Mouse (Mus musculus) midbrain, embryonic 11.5 days (tissue): Measurements from ENCODE around the gene Adcy10. TPM values are rescaled to one million over a fixed set of nuclear protein-coding genes. Genes with fewer than 3 reads are reported as not detected.

ENCODE experiments used
- ATAC-seq: fragments of 200-750 bp; cut with Nextera tagmentation; 2 replicates; pipeline ENCODE4 v1.8.0; 2017; ENCODE audit warnings: moderate TSS enrichment, moderate library complexity; ENCODE audit not compliant: low FRiP score
- DNase-seq: peaks from one replicate; pipeline ENCODE4 v3.0.0; 2015; ENCODE audit warnings: low spot score; ENCODE audit errors: missing footprints
- H3K27ac ChIP-seq: fragments of 300-500 bp; sonication (generic); 2 replicates; pipeline ENCODE4 v1.5.1; 2014; ENCODE audit warnings: low read depth, low read length
- H3K27me3 ChIP-seq: fragments of 300-500 bp; sonication (generic); 2 replicates; pipeline ENCODE4 v1.6.1; 2014; ENCODE audit warnings: mild to moderate bottlenecking, low read length, moderate library complexity, mixed read lengths; ENCODE audit not compliant: control insufficient read depth, insufficient read depth
- H3K36me3 ChIP-seq: fragments of 300-500 bp; sonication (generic); 2 replicates; pipeline ENCODE4 v1.6.1; 2014; ENCODE audit warnings: mild to moderate bottlenecking, low read length, moderate library complexity, mixed read lengths; ENCODE audit not compliant: control insufficient read depth, insufficient read depth
- H3K4me1 ChIP-seq: fragments of 300-500 bp; sonication (generic); 2 replicates; pipeline ENCODE4 v1.6.1; 2014; ENCODE audit warnings: low read length; ENCODE audit not compliant: control insufficient read depth, insufficient read depth
- H3K4me2 ChIP-seq: fragments of 300-500 bp; sonication (generic); 2 replicates; pipeline ENCODE4 v1.6.1; 2014; ENCODE audit warnings: mild to moderate bottlenecking, moderate library complexity
- H3K4me3 ChIP-seq: fragments of 300-500 bp; sonication (generic); 2 replicates; pipeline ENCODE4 v1.5.1; 2014; ENCODE audit warnings: low read depth, low read length
- H3K9ac ChIP-seq: fragments of 300-500 bp; sonication (generic); 2 replicates; pipeline ENCODE4 v1.6.1; 2014; ENCODE audit warnings: low read length
- H3K9me3 ChIP-seq: fragments of 300-500 bp; sonication (generic); 2 replicates; pipeline ENCODE4 v1.6.1; 2016; ENCODE audit warnings: low read length; ENCODE audit not compliant: control insufficient read depth
- WGBS: fragments of 180-500 bp; shearing (Covaris S2); extraction: QIAGEN DNeasy Blood & Tissue Kit; methylation state at CpG from one replicate; pipeline ENCODE4 v1.1.7; 2014; 5-methylcytosine and 5-hydroxymethylcytosine counted together
- polyA plus RNA-seq: library from polyadenylated mRNA; unstranded; fragments of >200 nt; fragmentation: Nextera tagmentation; extraction: Ambion mirVana; gene quantifications from 2 replicates; pipeline ENCODE4 v1.2.1, GENCODE M21; 2014

The Adcy10 gene
- polyA plus RNA-seq, 1 experiment from 2014 or later: 0.11 TPM

DNA sequence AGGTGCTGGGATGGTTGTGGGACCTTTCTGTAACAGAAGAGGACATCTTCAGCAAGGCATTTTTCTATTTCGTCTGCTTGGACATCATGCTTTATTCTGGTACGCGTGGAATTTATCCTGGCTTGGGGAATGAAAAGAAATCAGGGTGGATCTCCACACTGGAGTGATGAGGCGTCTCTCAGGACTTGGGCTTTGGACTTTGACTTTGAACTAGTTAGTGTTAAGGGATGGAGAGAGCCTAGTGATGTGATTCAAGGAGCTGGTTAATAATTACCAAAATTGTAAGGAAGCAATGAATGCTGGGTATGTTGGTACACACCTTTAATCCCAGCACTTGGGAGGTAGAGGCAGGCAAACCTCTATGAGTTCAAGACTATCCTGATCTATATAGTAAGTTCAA lies 80.3 kb downstream of the Adcy10 start:
- 91% methylated on average over 4 of the region's 4 CpGs for WGBS
- H3K4me3 ChIP-seq: no peak overlapping the region
- no peaks in the 10 kb centered on the region for H3K27me3 ChIP-seq
- ATAC-seq (no peak), DNase-seq (no peak)
- no peaks in the 10 kb centered on the region for H3K4me1 ChIP-seq
- H3K4me2 ChIP-seq: no peak overlapping the region
- H3K27ac ChIP-seq: no peak overlapping the region
- H3K9me3 ChIP-seq: no peaks in the 10 kb centered on the region
- H3K36me3 ChIP-seq: no peaks in the 10 kb centered on the region
- no peak overlapping the region for H3K9ac ChIP-seq

DNA sequence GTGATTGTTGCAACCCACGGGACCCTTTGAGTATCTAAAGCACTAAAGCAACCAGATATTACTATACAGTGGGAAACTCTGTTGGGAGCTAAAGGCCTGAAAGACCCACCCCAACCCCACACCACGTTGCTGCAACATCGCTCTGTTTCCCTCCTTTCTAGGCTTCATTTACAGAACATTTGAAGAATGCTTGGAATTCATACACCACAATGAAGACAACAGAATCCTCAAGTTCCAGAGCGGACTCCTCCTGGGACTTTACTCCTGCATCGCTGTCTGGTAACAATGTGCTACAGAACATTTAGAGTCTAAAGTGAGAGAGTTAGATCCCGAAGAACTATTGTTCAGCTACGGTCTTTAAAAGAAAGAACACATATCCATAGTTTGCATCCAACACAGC lies 82.5 kb downstream of the Adcy10 start:
- Histone ChIP-seq H3K27me3 (no peaks in the 10 kb centered on the region), H3K4me2 (no peak overlapping the region), H3K9ac (no peak overlapping the region), H3K9me3 (no peaks in the 10 kb centered on the region), H3K27ac (no peak overlapping the region), H3K4me3 (no peak overlapping the region), H3K36me3 (no peaks in the 10 kb centered on the region), H3K4me1 (no peaks in the 10 kb centered on the region)
- WGBS: 79% methylated on average over 7 of the region's 7 CpGs
- no peak for ATAC-seq
- DNase-seq: no peak

- no peaks in the 10 kb centered on the region for H3K9me3 ChIP-seq
- 80% methylated on average over 4 of the region's 4 CpGs for WGBS
- H3K9ac ChIP-seq: no peak overlapping the region
- H3K4me2 ChIP-seq: no peak overlapping the region
- no peak for ATAC-seq
- no peak overlapping the region for H3K27ac ChIP-seq
- no peak for DNase-seq
- no peak overlapping the region for H3K4me3 ChIP-seq
- no peaks in the 10 kb centered on the region for H3K36me3 ChIP-seq
- H3K4me1 ChIP-seq: no peaks in the 10 kb centered on the region
- H3K27me3 ChIP-seq: no peaks in the 10 kb centered on the region
Observed at GRCm38 (mm10) chr1:165576005-165576404, 91.0 kb downstream of the Adcy10 start.

DNA sequence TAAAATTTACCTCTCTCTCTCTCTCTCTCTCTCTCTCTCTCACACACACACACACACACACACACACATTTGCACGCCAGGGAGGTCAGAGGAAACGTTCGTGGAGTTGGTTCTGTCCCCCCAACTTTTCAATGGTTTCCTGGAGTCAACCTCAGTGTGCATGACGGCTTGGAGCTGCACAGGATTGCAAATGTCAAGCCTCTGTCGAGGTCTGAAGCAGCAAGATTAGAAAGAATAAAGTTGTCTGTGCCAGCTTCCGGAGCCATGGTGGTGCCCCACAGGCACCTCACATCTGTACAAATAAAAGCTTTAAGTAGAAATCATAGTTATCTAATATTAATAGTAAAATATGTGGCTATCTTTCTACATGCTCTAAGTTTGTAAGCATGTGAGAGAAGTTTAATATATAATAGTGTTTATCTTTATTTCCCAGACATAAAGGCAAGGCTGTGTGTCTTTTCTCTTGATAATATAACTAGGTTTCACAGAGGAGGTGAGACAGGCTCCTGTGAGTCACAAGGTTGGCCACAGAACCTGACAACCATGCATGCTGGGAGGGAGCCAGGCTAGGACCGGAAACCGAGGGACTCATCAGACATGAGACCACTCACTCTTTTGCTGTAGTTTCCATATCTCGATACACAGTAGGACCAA lies 91.6 kb downstream of the Adcy10 start:
- Histone ChIP-seq H3K27ac (no peak overlapping the region), H3K4me1 (no peaks in the 10 kb centered on the region), H3K9me3 (no peaks in the 10 kb centered on the region), H3K4me3 (no peak overlapping the region), H3K4me2 (no peak overlapping the region), H3K36me3 (no peaks in the 10 kb centered on the region), H3K9ac (no peak overlapping the region), H3K27me3 (no peaks in the 10 kb centered on the region)
- ATAC-seq (no peak), DNase-seq (no peak)
- 78% methylated on average over 9 of the region's 9 CpGs for whole genome bisulfite sequencing

GRCm38 (mm10) chr1:165579332-165579731 lies 94.3 kb downstream of the Adcy10 start:
- 44% methylated on average over 5 of the region's 5 CpGs for WGBS
- no peak overlapping the region for H3K9ac ChIP-seq
- no peak overlapping the region for H3K27ac ChIP-seq
- H3K27me3 ChIP-seq: no peaks in the 10 kb centered on the region
- H3K4me3 ChIP-seq: no peak overlapping the region
- no peak overlapping the region for H3K4me2 ChIP-seq
- no peaks in the 10 kb centered on the region for H3K36me3 ChIP-seq
- H3K4me1 ChIP-seq: no peaks in the 10 kb centered on the region
- DNase-seq (no peak), ATAC-seq (no peak)
- no peaks in the 10 kb centered on the region for H3K9me3 ChIP-seq

DNA sequence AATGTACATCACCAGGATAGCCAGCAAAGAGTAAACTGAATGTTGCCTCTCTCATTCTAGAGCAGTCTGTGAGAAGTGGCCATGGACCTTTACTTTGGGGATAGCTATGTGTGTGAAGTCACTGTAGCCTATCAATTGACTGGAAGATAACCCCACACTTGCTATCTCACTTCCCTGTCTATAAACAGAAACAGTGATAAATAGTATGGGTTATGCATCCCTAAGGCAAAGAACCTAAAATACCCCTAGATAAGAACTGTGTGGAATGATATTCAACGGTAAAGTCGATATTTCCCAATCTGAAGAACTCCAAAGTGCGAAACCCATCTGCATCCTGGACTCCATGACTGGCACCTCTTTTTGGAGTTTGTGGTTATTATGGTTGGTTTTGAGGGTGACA lies 96.3 kb downstream of the Adcy10 start:
- Histone ChIP-seq H3K36me3 (no peaks in the 10 kb centered on the region), H3K27me3 (no peaks in the 10 kb centered on the region), H3K4me1 (no peaks in the 10 kb centered on the region), H3K27ac (no peak overlapping the region), H3K9me3 (no peaks in the 10 kb centered on the region), H3K4me2 (no peak overlapping the region), H3K9ac (no peak overlapping the region), H3K4me3 (no peak overlapping the region)
- 94% methylated on average over 3 of the region's 3 CpGs for WGBS
- ATAC-seq (no peak), DNase-seq (no peak)

GRCm38 (mm10) chr1:165583529-165584184 lies 98.7 kb downstream of the Adcy10 start:
- peak; percentile 87 for ATAC-seq
- Histone ChIP-seq H3K4me3 (no peak overlapping the region), H3K4me1 (no peaks in the 10 kb centered on the region), H3K27me3 (no peaks in the 10 kb centered on the region), H3K4me2 (no peak overlapping the region), H3K36me3 (no peaks in the 10 kb centered on the region; the same call in 1 of the 2 replicates), H3K9me3 (no peaks in the 10 kb centered on the region), H3K9ac (no peak overlapping the region), H3K27ac (no peak overlapping the region)
- WGBS: 29% methylated on average over 12 of the region's 12 CpGs
- peak; percentile 97 for DNase-seq

DNA sequence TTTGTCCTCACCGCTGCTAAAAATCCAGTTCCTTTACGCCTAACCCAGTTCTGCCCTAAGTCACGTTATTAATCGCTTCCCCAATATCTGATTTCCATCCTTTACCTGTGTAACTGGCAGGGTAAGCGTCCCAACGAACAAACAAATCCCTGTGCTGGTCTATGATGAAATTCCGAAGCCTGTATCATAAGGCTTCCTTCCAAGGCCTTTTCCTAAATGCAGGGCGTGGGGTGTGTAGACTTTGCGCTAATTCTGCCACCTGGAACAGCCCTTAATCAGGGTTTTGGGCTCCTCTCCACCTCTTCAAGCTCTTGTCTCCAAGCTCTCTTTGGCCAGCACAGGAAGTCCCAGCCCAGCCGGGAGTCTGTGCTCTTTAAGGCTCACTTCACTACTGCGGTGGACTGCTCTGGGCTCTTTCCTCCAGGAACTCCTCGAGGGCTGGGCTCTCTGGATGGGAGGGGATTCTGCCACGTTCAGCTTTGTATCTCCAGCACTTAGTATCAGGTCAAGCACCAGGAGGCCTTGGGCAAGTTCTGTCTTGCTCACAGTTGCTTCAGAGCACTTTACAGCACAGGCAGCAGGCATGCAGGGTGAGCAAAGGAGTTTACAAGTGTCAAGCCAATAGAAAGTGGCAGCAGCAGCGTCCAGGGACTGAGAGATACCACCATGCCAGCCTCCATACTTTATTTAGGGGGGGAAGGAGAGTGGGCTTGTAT lies 100.6 kb downstream of the Adcy10 start:
- Histone ChIP-seq H3K36me3 (no peaks in the 10 kb centered on the region; the same call in 1 of the 2 replicates), H3K9ac (no peak overlapping the region), H3K27ac (no peak overlapping the region), H3K27me3 (no peaks in the 10 kb centered on the region), H3K4me3 (no peak overlapping the region), H3K9me3 (no peaks in the 10 kb centered on the region), H3K4me1 (no peaks in the 10 kb centered on the region), H3K4me2 (no peak overlapping the region)
- ATAC-seq (no peak), DNase-seq (peak; percentile 26)
- WGBS: 73% methylated on average over 14 of the region's 14 CpGs

- ATAC-seq (no peak), DNase-seq (no peak)
- 95% methylated on average over 1 of the region's 1 CpGs for WGBS
Observed at GRCm38 (mm10) chr1:165586366-165586765, 101.4 kb downstream of the Adcy10 start.

More at GRCm38 (mm10) chr1:165586366-165586765, 101.4 kb downstream of the Adcy10 start:
- no peak overlapping the region for H3K27ac ChIP-seq
- H3K9me3 ChIP-seq: no peaks in the 10 kb centered on the region
- no peak overlapping the region for H3K9ac ChIP-seq
- no peak overlapping the region for H3K4me2 ChIP-seq
- no peak overlapping the region for H3K4me3 ChIP-seq
- no peaks in the 10 kb centered on the region for H3K27me3 ChIP-seq
- no peaks in the 10 kb centered on the region for H3K4me1 ChIP-seq
- H3K36me3 ChIP-seq: peaks cover 2% of the 10 kb centered on the region; the same call in 1 of the 2 replicates
